Mouse (Mus musculus) c-Kit-positive CD71-positive TER-119-negative erythroid progenitor cells, embryonic 14.5 days (primary cell): ENCODE results near the gene Klhdc4.

Experiments
- DNase-seq: peaks from one replicate; pipeline ENCODE4 v3.0.0-alpha.2; 2013; ENCODE audit warnings: low read depth

Gene Klhdc4

DNA sequence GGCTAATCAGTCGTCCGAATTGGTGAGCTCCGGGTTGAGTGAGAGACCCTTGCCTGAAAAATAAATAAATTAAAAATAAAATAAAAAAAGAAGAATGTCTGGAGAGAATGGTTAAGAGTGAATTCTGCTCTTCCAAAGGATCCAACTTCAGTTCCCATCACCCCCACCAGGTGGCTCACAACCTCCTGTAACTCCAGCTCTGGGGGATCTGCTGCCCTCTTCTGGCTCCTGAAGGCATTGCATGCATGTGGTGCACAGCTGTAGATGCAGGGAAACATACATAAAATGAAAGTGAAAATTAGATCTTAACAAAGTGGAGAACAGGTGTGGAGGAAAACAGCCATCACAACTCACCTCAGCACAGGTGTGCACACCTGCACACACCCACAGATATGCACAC lies 78.0 kb downstream of the Klhdc4 start:
- DNase-seq: peak; percentile 60

DNA sequence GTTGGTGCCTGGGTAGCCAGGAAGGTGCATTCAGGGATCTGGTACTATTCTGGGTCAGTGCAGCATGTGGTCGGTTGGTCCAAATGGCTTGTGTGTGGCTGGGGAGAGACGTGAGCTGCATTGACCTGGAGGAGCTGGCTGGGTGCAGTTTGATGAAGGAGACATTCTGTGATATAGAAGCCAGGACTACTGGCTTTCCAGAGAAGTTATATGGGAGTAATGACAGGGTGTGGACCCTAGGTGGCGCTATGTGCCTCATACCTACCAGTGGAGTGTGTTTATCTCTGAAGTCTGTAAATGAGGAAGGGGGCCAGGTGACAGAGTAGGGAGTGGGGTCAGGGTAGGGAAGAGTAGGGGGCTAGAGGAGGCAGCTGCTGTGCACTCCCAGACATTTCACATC lies 78.9 kb downstream of the Klhdc4 start:
- DNase-seq: no peak

DNA sequence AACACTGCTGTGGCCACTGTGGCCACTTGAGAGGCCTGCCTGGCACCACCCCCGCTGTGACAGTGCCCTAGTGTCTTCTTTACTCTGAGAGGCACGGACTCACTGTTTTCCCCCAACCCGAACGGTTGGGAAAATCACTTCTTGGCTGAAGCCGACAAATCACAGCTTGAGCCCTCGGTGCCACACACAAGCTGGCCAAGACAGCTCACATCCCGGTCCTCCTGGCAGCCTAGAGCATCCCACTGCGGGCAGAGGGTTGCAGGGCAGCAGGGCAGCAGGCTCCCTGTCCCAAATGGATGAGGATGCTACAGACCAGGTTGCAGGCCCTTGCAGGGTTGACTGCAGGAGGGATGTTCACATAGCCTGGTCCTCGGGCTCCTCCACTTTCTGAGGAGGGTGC lies 79.9 kb downstream of the Klhdc4 start:
- DNase-seq: no peak
